Mouse (Mus musculus): ENCODE results near the gene Gm3952. TPM values are rescaled to one million over a fixed set of nuclear protein-coding genes. Genes with fewer than 3 reads are reported as not detected.
A peak's percentile ranks its signal among the peaks of the same experiment; 100 is the strongest.

The Gm3952 gene
- not detected in 2 replicates for polyA plus RNA-seq (2014; fragmentation: Nextera tagmentation; extraction: Ambion mirVana)

GRCm38 (mm10) chr8:128798594-128798993, at the start of gene Gm3952:
Gene Gm3952, minus strand, starts transcription at chr8:128798694.
- WGBS, result 91% methylated on average over 1 of the region's 1 CpGs
- Histone ChIP-seq H3K4me1 (ENCODE audit: control insufficient read depth, insufficient read depth, low read length) (no peaks in the 10 kb centered on the region), H3K27ac (ENCODE audit: low read depth, low read length) (no peak within 1 kb of the TSS), H3K27me3 (ENCODE audit: control insufficient read depth, insufficient read depth, low read length) (no peaks in the 10 kb centered on the region), H3K4me3 (ENCODE audit: low read depth, low read length) (no peak within 1 kb of the TSS), H3K4me2 (no peak within 1 kb of the TSS), H3K9ac (ENCODE audit: low read length) (no peak within 1 kb of the TSS), H3K36me3 (ENCODE audit: control insufficient read depth, insufficient read depth, low read length) (no peaks in the 10 kb centered on the region), H3K9me3 (ENCODE audit: control insufficient read depth, low read length) (no peaks in the 10 kb centered on the region)
- DNase-seq (ENCODE audit: low spot score, missing footprints), result no peak
- ATAC-seq (ENCODE audit: low FRiP score), result no peak

- Histone ChIP-seq H3K9ac (ENCODE audit: low read length) (no peak overlapping the region), H3K4me2 (no peak overlapping the region), H3K36me3 (ENCODE audit: control insufficient read depth, insufficient read depth, low read length) (no peaks in the 10 kb centered on the region), H3K27ac (ENCODE audit: low read depth, low read length) (no peak overlapping the region), H3K9me3 (ENCODE audit: control insufficient read depth, low read length) (no peaks in the 10 kb centered on the region), H3K4me3 (ENCODE audit: low read depth, low read length) (no peak overlapping the region), H3K27me3 (ENCODE audit: control insufficient read depth, insufficient read depth, low read length) (no peaks in the 10 kb centered on the region), H3K4me1 (ENCODE audit: control insufficient read depth, insufficient read depth, low read length) (no peaks in the 10 kb centered on the region)
- ATAC-seq (ENCODE audit: low FRiP score) (no peak), DNase-seq (ENCODE audit: low spot score, missing footprints) (peak; percentile 45)
- WGBS, result 53% methylated on average over 5 of the region's 5 CpGs
Observed at GRCm38 (mm10) chr8:128843749-128844148, 45.3 kb upstream of the Gm3952 start.

- ATAC-seq (ENCODE audit: low FRiP score) (no peak), DNase-seq (ENCODE audit: low spot score, missing footprints) (no peak)
- 90% methylated on average over 4 of the region's 4 CpGs for WGBS
- Histone ChIP-seq H3K4me1 (ENCODE audit: control insufficient read depth, insufficient read depth, low read length) (no peaks in the 10 kb centered on the region), H3K27me3 (ENCODE audit: control insufficient read depth, insufficient read depth, low read length) (no peaks in the 10 kb centered on the region), H3K4me3 (ENCODE audit: low read depth, low read length) (no peak overlapping the region), H3K36me3 (ENCODE audit: control insufficient read depth, insufficient read depth, low read length) (no peaks in the 10 kb centered on the region), H3K4me2 (no peak overlapping the region), H3K27ac (ENCODE audit: low read depth, low read length) (no peak overlapping the region), H3K9me3 (ENCODE audit: control insufficient read depth, low read length) (no peaks in the 10 kb centered on the region), H3K9ac (ENCODE audit: low read length) (no peak overlapping the region)
Observed at GRCm38 (mm10) chr8:128812521-128812920, 14.0 kb upstream of the Gm3952 start.

- Histone ChIP-seq H3K27ac (ENCODE audit: low read depth, low read length) (no peak overlapping the region), H3K4me2 (no peak overlapping the region), H3K9me3 (ENCODE audit: control insufficient read depth, low read length) (no peaks in the 10 kb centered on the region), H3K4me1 (ENCODE audit: control insufficient read depth, insufficient read depth, low read length) (peaks cover 7% of the 10 kb centered on the region; the same call in 1 of the 2 replicates), H3K27me3 (ENCODE audit: control insufficient read depth, insufficient read depth, low read length) (no peaks in the 10 kb centered on the region), H3K9ac (ENCODE audit: low read length) (no peak overlapping the region), H3K4me3 (ENCODE audit: low read depth, low read length) (no peak overlapping the region), H3K36me3 (ENCODE audit: control insufficient read depth, insufficient read depth, low read length) (peaks cover 5% of the 10 kb centered on the region; the same call in 1 of the 2 replicates)
- no peak for ATAC-seq (ENCODE audit: low FRiP score)
- WGBS, result 96% methylated on average over 3 of the region's 3 CpGs
- no peak for DNase-seq (ENCODE audit: low spot score, missing footprints)
Observed at GRCm38 (mm10) chr8:128735692-128736091, 62.8 kb downstream of the Gm3952 start.

GRCm38 (mm10) chr8:128734118-128734517, 64.4 kb downstream of the Gm3952 start:
- ATAC-seq (ENCODE audit: low FRiP score), result no peak
- H3K9ac ChIP-seq (ENCODE audit: low read length), result no peak overlapping the region
- 93% methylated on average over 3 of the region's 3 CpGs for WGBS
- peaks cover 7% of the 10 kb centered on the region; the same call in 1 of the 2 replicates for H3K4me1 ChIP-seq (ENCODE audit: control insufficient read depth, insufficient read depth, low read length)
- no peaks in the 10 kb centered on the region for H3K9me3 ChIP-seq (ENCODE audit: control insufficient read depth, low read length)
- no peak for DNase-seq (ENCODE audit: low spot score, missing footprints)
- H3K4me3 ChIP-seq (ENCODE audit: low read depth, low read length), result no peak overlapping the region
- H3K36me3 ChIP-seq (ENCODE audit: control insufficient read depth, insufficient read depth, low read length), result peaks cover 5% of the 10 kb centered on the region; the same call in 1 of the 2 replicates
- H3K27me3 ChIP-seq (ENCODE audit: control insufficient read depth, insufficient read depth, low read length), result no peaks in the 10 kb centered on the region
- no peak overlapping the region for H3K4me2 ChIP-seq
- no peak overlapping the region for H3K27ac ChIP-seq (ENCODE audit: low read depth, low read length)

GRCm38 (mm10) chr8:128732254-128732653, 66.2 kb downstream of the Gm3952 start:
- H3K9me3 ChIP-seq (ENCODE audit: control insufficient read depth, low read length), result no peaks in the 10 kb centered on the region
- DNase-seq (ENCODE audit: low spot score, missing footprints), result no peak
- no peak overlapping the region for H3K4me2 ChIP-seq
- H3K36me3 ChIP-seq (ENCODE audit: control insufficient read depth, insufficient read depth, low read length), result peaks cover 3% of the 10 kb centered on the region; the same call in 1 of the 2 replicates
- peak; percentile 92 for ATAC-seq (ENCODE audit: low FRiP score)
- no peak overlapping the region for H3K4me3 ChIP-seq (ENCODE audit: low read depth, low read length)
- H3K27ac ChIP-seq (ENCODE audit: low read depth, low read length), result peak overlapping the region; percentile 36
- H3K4me1 ChIP-seq (ENCODE audit: control insufficient read depth, insufficient read depth, low read length), result peaks cover 7% of the 10 kb centered on the region; the same call in 1 of the 2 replicates
- 30% methylated on average over 2 of the region's 2 CpGs for WGBS
- H3K27me3 ChIP-seq (ENCODE audit: control insufficient read depth, insufficient read depth, low read length), result no peaks in the 10 kb centered on the region
- no peak overlapping the region for H3K9ac ChIP-seq (ENCODE audit: low read length)

GRCm38 (mm10) chr8:128727213-128727612, 71.3 kb downstream of the Gm3952 start:
- peaks cover 4% of the 10 kb centered on the region; the same call in 1 of the 2 replicates for H3K36me3 ChIP-seq (ENCODE audit: control insufficient read depth, insufficient read depth, low read length)
- WGBS, result 61% methylated on average over 1 of the region's 1 CpGs
- H3K27ac ChIP-seq (ENCODE audit: low read depth, low read length), result no peak overlapping the region
- no peaks in the 10 kb centered on the region for H3K27me3 ChIP-seq (ENCODE audit: control insufficient read depth, insufficient read depth, low read length)
- no peak overlapping the region for H3K9ac ChIP-seq (ENCODE audit: low read length)
- no peak for DNase-seq (ENCODE audit: low spot score, missing footprints)
- no peak overlapping the region for H3K4me3 ChIP-seq (ENCODE audit: low read depth, low read length)
- peaks cover 3% of the 10 kb centered on the region; the same call in 1 of the 2 replicates for H3K4me1 ChIP-seq (ENCODE audit: control insufficient read depth, insufficient read depth, low read length)
- H3K4me2 ChIP-seq, result no peak overlapping the region
- ATAC-seq (ENCODE audit: low FRiP score), result peak; percentile 84
- no peaks in the 10 kb centered on the region for H3K9me3 ChIP-seq (ENCODE audit: control insufficient read depth, low read length)

- Histone ChIP-seq H3K27me3 (ENCODE audit: control insufficient read depth, insufficient read depth, low read length) (no peaks in the 10 kb centered on the region), H3K27ac (ENCODE audit: low read depth, low read length) (no peak overlapping the region), H3K4me3 (ENCODE audit: low read depth, low read length) (no peak overlapping the region), H3K9ac (ENCODE audit: low read length) (no peak overlapping the region), H3K9me3 (ENCODE audit: control insufficient read depth, low read length) (no peaks in the 10 kb centered on the region), H3K4me1 (ENCODE audit: control insufficient read depth, insufficient read depth, low read length) (no peaks in the 10 kb centered on the region; the same call in 1 of the 2 replicates), H3K36me3 (ENCODE audit: control insufficient read depth, insufficient read depth, low read length) (peaks cover 9% of the 10 kb centered on the region), H3K4me2 (no peak overlapping the region)
- no peak for DNase-seq (ENCODE audit: low spot score, missing footprints)
- 51% methylated on average over 1 of the region's 1 CpGs for WGBS
- peak; percentile 77 for ATAC-seq (ENCODE audit: low FRiP score)
Observed at GRCm38 (mm10) chr8:128724819-128725218, 73.7 kb downstream of the Gm3952 start.

- no peaks in the 10 kb centered on the region for H3K9me3 ChIP-seq (ENCODE audit: control insufficient read depth, low read length)
- H3K27me3 ChIP-seq (ENCODE audit: control insufficient read depth, insufficient read depth, low read length), result no peaks in the 10 kb centered on the region
- peaks cover 16% of the 10 kb centered on the region; the same call in 1 of the 2 replicates for H3K36me3 ChIP-seq (ENCODE audit: control insufficient read depth, insufficient read depth, low read length)
- ATAC-seq (ENCODE audit: low FRiP score) (no peak), DNase-seq (ENCODE audit: low spot score, missing footprints) (no peak)
- no peak overlapping the region for H3K4me2 ChIP-seq
- no peaks in the 10 kb centered on the region for H3K4me1 ChIP-seq (ENCODE audit: control insufficient read depth, insufficient read depth, low read length)
- no peak overlapping the region for H3K27ac ChIP-seq (ENCODE audit: low read depth, low read length)
- H3K9ac ChIP-seq (ENCODE audit: low read length), result no peak overlapping the region
- H3K4me3 ChIP-seq (ENCODE audit: low read depth, low read length), result no peak overlapping the region
Observed at GRCm38 (mm10) chr8:128716184-128716583, 82.3 kb downstream of the Gm3952 start.
